Mouse (Mus musculus): ENCODE measurements around the gene Atp6v1g3.

GRCm38 (mm10) chr1:138273438-138273837 lies at the start of gene Atp6v1g3:
- TF ChIP-seq POLR2A (IDR thresholded peaks at IDR 0.05; ENCODE audit: low read depth, low read length): no peak
- no peak for TF ChIP-seq CTCF (IDR thresholded peaks at IDR 0.05; ENCODE audit: borderline replicate concordance, insufficient read depth, low read length)
